Mouse (Mus musculus) monocyte, adult 5-6 weeks (primary cell): ENCODE measurements around the gene Ptgfr. TPM values are rescaled to one million over a fixed set of nuclear protein-coding genes. Genes with fewer than 3 reads are reported as not detected.

ENCODE experiments used
- ATAC-seq: fragments of 153-309, 156-312 bp; replicated peaks from 2 replicates; pipeline ENCODE4 v1.8.0; 2017; ENCODE audit warnings: mild to moderate bottlenecking; ENCODE audit not compliant: low TSS enrichment, insufficient number of reproducible peaks, severe bottlenecking, poor library complexity, low FRiP score
- total RNA-seq: library from RNA; stranded (forward); fragments of 200-1000, 200-491, 200-594 nt; gene quantifications from 3 replicates; pipeline ENCODE4 v1.2.3, GENCODE M21; 2017

Gene Ptgfr
- total RNA-seq, 1 experiment from 2014 or later, result not detected

- no peak for ATAC-seq
Measured at GRCm38 (mm10) chr3:151771074-151771473, 66.4 kb downstream of the Ptgfr start.

GRCm38 (mm10) chr3:151749737-151750136, 87.7 kb downstream of the Ptgfr start, which contains the start of gene Ifi44:
Gene Ifi44, minus strand, starts transcription at chr3:151749960.
- no peak for ATAC-seq

- no peak for ATAC-seq
Measured at GRCm38 (mm10) chr3:151748514-151748913, 88.9 kb downstream of the Ptgfr start.

Other genes with a start within 250 kb of the Ptgfr start
- 0.49 TPM in 1 of 3 replicates, not detected in the others for gene Ifi44, start 87.7 kb downstream of the Ptgfr start, total RNA-seq
- gene Ifi44l, start 74.7 kb downstream of the Ptgfr start, total RNA-seq, result not detected in 3 replicates